Mouse (Mus musculus) forebrain, embryonic 15.5 days (tissue): ENCODE results near the gene Gm49405. TPM values are rescaled to one million over a fixed set of nuclear protein-coding genes. Genes with fewer than 3 reads are reported as not detected.
"Not testable (repeated sequence)": the region's sequence is repeated elsewhere in the genome, so short reads cannot be mapped to it uniquely, and the experiment has no call there.

ENCODE experiments used
- ATAC-seq: fragments of 200-750 bp; cut with Nextera tagmentation; replicated peaks from 2 replicates; pipeline ENCODE4 v1.8.0; 2017; ENCODE audit warnings: mild to moderate bottlenecking, moderate TSS enrichment, moderate library complexity
- H3K27ac ChIP-seq: fragments of 300-500 bp; sonication (generic); replicated peaks from 2 replicates; pipeline ENCODE4 v1.5.1; 2015; ENCODE audit warnings: mild to moderate bottlenecking, inconsistent platforms
- H3K27me3 ChIP-seq: fragments of 300-500 bp; sonication (generic); 2 replicates; pipeline ENCODE4 v1.6.1; 2015; ENCODE audit warnings: inconsistent platforms
- H3K36me3 ChIP-seq: fragments of 300-500 bp; sonication (generic); 2 replicates; pipeline ENCODE4 v1.6.1; 2015; ENCODE audit warnings: mild to moderate bottlenecking, inconsistent platforms
- H3K4me1 ChIP-seq: fragments of 300-500 bp; sonication (generic); 2 replicates; pipeline ENCODE4 v1.6.1; 2015; ENCODE audit warnings: inconsistent platforms
- H3K4me2 ChIP-seq: fragments of 300-500 bp; sonication (generic); replicated peaks from 2 replicates; pipeline ENCODE4 v1.6.1; 2015; ENCODE audit warnings: mild to moderate bottlenecking, inconsistent platforms
- H3K4me3 ChIP-seq: fragments of 300-500 bp; sonication (generic); 2 replicates; pipeline ENCODE4 v1.5.1; 2015; ENCODE audit warnings: mild to moderate bottlenecking, inconsistent platforms
- H3K9ac ChIP-seq: fragments of 300-500 bp; sonication (generic); replicated peaks from 2 replicates; pipeline ENCODE4 v1.6.1; 2015; ENCODE audit warnings: mild to moderate bottlenecking, inconsistent platforms
- H3K9me3 ChIP-seq: fragments of 300-500 bp; sonication (generic); 2 replicates; pipeline ENCODE4 v1.6.1; 2016; ENCODE audit warnings: inconsistent platforms
- WGBS: fragments of 180-500 bp; shearing (Covaris S2); methylation state at CpG from one replicate; pipeline ENCODE4 v1.1.7; 2015; ENCODE audit warnings: mixed read lengths; 5-methylcytosine and 5-hydroxymethylcytosine counted together
- polyA plus RNA-seq: library from polyadenylated mRNA; unstranded; fragments of >200 nt; fragmentation: Nextera tagmentation; extraction: Ambion mirVana; gene quantifications from 2 replicates; pipeline ENCODE4 v1.2.1, GENCODE M21; 2015

The Gm49405 gene
- polyA plus RNA-seq, 1 experiment from 2014 or later: 6.8 TPM

DNA sequence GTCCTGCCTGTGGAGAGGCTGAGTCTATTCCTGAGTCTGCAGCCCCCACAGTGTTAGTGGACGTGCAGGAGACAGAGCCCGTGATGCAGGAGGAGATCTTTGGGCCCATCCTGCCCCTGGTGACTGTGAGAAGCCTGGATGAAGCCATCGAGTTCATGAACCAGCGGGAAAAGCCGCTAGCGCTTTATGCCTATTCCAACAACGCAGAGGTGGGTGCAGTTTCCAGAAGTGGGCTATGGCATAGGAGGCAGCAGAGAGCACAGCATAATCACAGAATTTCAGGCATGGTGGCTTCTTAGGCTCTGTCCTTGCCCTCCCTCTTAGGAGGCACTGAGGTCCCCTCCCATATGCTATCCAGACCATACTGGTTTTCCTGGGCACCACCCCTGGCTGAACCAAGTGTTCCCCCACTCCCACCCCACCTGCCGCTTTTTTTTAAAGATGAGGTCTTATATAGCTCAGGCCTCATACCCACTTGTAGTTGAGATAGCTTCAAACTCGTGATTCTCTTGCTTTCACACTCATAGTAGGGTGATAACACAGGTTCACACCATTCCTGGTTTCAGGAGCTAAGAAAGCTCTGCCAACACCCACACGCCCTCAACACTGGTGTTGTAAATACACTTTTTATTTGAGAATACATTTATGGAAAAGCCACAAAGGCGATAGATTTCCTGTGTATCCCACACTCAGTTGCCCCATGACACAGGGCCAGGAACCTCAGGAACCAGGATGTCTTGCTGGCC, 33.9 kb upstream of the Gm49405 start:
- 66% methylated on average over 11 of the region's 11 CpGs for WGBS
- Histone ChIP-seq H3K4me3 (no peak overlapping the region), H3K9me3 (no peaks in the 10 kb centered on the region), H3K4me2 (no peak overlapping the region), H3K27ac (no peak overlapping the region), H3K27me3 (no peaks in the 10 kb centered on the region), H3K9ac (no peak overlapping the region), H3K4me1 (peaks cover 2% of the 10 kb centered on the region; the same call in 1 of the 2 replicates), H3K36me3 (no peaks in the 10 kb centered on the region)
- no peak for ATAC-seq

DNA sequence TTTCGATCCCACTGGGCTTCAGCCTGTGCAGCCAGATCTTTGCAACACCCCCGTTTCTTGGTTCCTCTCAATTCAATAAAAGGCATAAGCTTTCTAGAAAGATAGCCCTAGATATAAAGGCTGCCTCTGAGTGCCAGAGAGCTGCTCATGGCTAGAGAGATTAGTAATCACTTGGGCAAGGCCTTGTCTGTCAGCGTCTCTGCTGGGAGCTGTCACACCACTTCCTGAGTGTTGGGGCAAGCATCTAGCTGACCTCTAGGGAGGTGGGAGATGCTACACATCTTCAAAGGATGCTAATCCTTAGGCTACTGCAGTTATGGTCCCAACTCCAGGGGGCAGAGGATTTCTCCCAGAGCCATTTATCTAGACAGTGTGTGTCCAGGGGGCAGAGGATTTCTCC, 33.2 kb upstream of the Gm49405 start:
- Histone ChIP-seq H3K4me2 (no peak overlapping the region), H3K27me3 (no peaks in the 10 kb centered on the region), H3K27ac (no peak overlapping the region), H3K4me1 (no peaks in the 10 kb centered on the region), H3K9ac (no peak overlapping the region), H3K36me3 (no peaks in the 10 kb centered on the region), H3K9me3 (no peaks in the 10 kb centered on the region), H3K4me3 (no peak overlapping the region)
- 72% methylated on average over 3 of the region's 3 CpGs for WGBS
- ATAC-seq: no peak

DNA sequence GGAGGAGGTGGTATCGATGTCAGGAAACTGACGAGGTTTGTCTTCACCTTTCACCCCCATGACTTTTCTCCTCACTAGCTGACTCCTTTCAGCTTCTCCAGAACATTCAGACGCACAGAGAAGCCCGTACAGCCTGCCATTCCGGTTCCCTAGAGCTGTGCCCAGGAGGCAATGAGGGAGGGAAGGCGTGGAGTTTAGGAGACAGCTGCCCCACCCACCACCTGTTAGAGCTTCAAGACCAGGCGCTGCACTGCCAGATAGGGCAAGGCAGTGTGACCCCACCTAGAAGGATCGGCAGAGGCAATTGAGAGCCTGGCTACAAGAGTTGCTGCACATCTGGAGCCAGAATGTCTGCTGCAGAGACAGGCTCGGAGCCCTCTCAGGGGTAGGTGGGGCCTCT, 28.2 kb upstream of the Gm49405 start, which contains the start of gene Aldh3b2:
Gene Aldh3b2, plus strand, starts transcription at position 100 of the 400 bp plus-strand sequence.
- no peaks in the 10 kb centered on the region for H3K4me1 ChIP-seq
- no peaks in the 10 kb centered on the region for H3K9me3 ChIP-seq
- H3K36me3 ChIP-seq: no peaks in the 10 kb centered on the region
- no peaks in the 10 kb centered on the region for H3K27me3 ChIP-seq
- no peak within 1 kb of the TSS for H3K27ac ChIP-seq
- H3K9ac ChIP-seq: no peak within 1 kb of the TSS
- no peak for ATAC-seq
- no peak within 1 kb of the TSS for H3K4me3 ChIP-seq
- WGBS: 58% methylated on average over 9 of the region's 9 CpGs
- H3K4me2 ChIP-seq: no peak within 1 kb of the TSS

DNA sequence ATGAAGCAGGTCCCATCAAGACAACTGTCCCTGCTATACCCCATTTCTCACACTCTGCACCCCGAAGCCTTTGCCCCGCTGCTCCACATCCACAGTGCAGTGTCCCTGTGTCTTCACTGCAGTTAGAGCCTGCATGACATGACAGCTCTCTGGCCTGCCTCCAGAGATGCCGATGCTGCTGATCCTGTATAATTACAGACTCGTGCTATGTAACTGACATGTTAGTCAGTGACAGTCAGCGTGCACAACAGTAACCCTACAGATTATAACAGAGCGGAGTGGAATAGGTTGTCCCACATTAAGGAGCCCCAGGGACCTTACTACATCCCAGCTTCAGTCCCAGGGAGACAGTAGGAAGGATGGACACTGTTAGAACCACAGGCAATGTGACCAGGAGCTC, 25.8 kb upstream of the Gm49405 start:
- WGBS: 63% methylated on average over 6 of the region's 6 CpGs
- ATAC-seq: peak; percentile 41; the same call in 1 of the 2 replicates
- not testable (repeated sequence) for H3K4me3 ChIP-seq, H3K4me1 ChIP-seq, H3K27me3 ChIP-seq, H3K4me2 ChIP-seq, H3K9me3 ChIP-seq, H3K9ac ChIP-seq, H3K36me3 ChIP-seq
- 0 out of 2 replicates have a peak overlapping the region, but pooled peaks have one; percentile 19 for H3K27ac ChIP-seq

DNA sequence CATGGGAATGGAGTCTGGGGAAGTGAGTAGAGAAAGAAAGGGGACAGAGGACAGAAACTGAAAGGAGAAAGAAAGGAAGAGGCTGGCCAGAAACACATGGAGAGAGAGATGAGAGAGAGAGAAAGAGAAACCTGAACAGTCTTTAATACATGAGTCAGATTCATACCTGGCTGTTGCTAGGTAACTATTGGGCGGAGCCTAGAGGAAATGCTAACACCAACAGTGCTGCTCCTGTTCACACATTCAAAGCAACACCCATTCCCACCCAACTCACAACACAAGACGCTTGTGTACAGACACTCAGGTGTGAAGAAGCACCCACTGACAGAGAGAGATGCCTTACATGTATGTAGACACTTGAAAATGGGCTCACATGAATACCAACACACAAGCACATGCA, 24.6 kb upstream of the Gm49405 start:
- Histone ChIP-seq H3K9me3 (no peaks in the 10 kb centered on the region), H3K27ac (no peak overlapping the region), H3K4me3 (no peak overlapping the region), H3K27me3 (no peaks in the 10 kb centered on the region), H3K9ac (no peak overlapping the region), H3K4me2 (no peak overlapping the region), H3K4me1 (0 out of 2 replicates have a peak, but pooled peaks cover 3% of the 10 kb centered on the region), H3K36me3 (no peaks in the 10 kb centered on the region)
- no peak for ATAC-seq
- WGBS: 85% methylated on average over 2 of the region's 2 CpGs

DNA sequence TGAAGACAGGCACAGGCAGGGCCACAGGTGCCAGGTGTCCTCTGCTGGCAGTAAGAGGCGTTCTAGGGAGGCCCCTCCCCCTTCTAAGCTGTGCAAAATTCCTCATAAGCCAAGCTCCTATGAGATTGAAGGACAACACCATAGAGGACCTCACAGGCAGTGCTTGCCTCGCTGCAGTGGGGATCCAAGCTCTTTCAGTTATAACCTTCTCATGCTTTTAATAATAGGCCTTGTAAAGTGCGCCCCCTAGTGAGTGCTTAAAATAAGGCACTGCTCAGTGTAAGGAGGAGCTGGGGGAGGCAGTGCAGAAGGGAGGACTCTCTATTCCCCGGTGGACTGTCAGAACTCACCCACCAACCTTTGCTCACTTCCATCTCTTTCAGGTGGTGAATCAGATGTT, 20.1 kb upstream of the Gm49405 start:
- H3K36me3 ChIP-seq: no peaks in the 10 kb centered on the region
- H3K9ac ChIP-seq: no peak overlapping the region
- H3K4me1 ChIP-seq: 0 out of 2 replicates have a peak, but pooled peaks cover 3% of the 10 kb centered on the region
- no peak overlapping the region for H3K4me3 ChIP-seq
- 11% methylated on average over 4 of the region's 4 CpGs for WGBS
- peak; percentile 87 for ATAC-seq
- no peak overlapping the region for H3K27ac ChIP-seq
- H3K27me3 ChIP-seq: no peaks in the 10 kb centered on the region
- no peak overlapping the region for H3K4me2 ChIP-seq
- no peaks in the 10 kb centered on the region for H3K9me3 ChIP-seq

DNA sequence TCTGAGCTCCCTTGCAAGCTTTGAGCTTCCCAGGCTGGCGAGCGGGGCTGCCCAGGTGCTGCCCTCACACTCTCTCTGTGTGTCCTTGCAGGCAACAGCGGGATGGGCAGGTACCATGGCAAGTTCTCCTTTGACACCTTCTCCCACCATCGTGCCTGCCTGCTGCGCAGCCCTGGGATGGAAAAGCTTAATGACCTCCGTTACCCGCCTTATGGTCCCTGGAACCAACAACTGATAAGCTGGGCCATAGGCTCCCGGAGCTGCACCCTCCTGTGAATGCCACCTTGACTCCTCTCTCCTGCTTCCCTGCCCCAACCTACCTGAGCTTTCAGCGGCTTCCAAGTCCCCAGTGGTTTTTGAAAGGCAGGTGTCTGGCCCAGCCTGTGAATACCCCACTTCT, 19.5 kb upstream of the Gm49405 start:
- no peak for ATAC-seq
- no peak overlapping the region for H3K4me2 ChIP-seq
- no peaks in the 10 kb centered on the region for H3K9me3 ChIP-seq
- H3K4me1 ChIP-seq: 0 out of 2 replicates have a peak, but pooled peaks cover 3% of the 10 kb centered on the region
- no peak overlapping the region for H3K4me3 ChIP-seq
- H3K27me3 ChIP-seq: no peaks in the 10 kb centered on the region
- WGBS: 78% methylated on average over 9 of the region's 9 CpGs
- no peaks in the 10 kb centered on the region for H3K36me3 ChIP-seq
- H3K9ac ChIP-seq: no peak overlapping the region
- no peak overlapping the region for H3K27ac ChIP-seq

DNA sequence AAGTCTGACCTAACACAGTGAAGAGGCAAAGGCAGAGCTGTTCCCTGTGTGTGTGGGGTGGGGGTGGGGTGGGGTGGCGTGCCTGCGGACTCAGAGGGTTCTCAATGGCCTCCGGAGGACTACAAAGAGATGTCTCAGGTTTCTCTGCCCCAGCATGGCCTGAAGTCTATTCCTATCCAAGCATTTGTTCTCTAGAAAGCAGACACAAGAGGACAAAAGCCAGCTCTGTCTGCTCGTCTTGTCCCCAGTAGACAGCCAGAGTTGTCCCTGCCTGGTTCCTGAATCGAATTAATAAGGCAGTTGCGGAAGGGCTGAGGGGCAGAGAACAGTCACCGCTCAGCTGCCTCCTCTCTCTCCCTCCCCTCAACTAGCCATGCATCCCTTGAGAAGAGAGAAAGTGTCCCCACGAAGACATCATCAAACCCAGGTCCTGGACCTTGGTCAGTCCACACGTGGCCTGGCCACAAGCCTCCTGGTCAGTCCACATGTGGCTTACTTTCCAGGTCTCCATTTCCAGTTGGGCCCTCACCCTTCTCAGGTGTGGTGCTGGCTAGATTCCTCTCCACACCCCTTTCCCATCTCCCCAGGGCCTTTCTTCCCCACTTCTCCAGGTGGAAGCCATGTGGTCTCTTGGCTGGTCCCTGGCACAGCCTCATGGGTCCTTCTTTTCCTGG, 16.8 kb upstream of the Gm49405 start:
- 34% methylated on average over 9 of the region's 9 CpGs for WGBS
- no peak for ATAC-seq

DNA sequence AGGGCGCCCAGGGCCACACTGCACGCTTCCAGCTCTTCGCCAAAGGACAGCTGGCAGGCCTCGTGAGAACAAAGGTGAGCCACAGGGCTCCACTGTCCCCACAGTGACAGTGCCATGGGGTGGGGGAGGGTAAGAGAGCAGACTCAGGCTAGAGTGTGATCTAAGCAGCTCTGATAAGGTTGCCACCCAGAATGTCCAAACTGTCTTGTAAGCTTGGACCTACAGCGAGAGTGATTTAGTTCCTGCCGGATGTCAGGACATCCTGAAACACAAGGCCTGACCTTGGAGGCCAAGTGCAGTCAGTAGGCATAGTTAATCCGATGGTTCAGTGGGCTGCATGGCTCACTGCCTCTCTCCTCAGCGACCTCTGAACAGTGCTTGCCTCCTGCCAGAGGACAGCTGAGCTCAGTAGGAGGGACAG, 15.2 kb upstream of the Gm49405 start:
- H3K4me1 ChIP-seq: 0 out of 2 replicates have a peak, but pooled peaks cover under 1% of the 10 kb centered on the region
- no peaks in the 10 kb centered on the region for H3K9me3 ChIP-seq
- no peak overlapping the region for H3K27ac ChIP-seq
- H3K4me2 ChIP-seq: no peak overlapping the region
- no peak for ATAC-seq
- H3K27me3 ChIP-seq: no peaks in the 10 kb centered on the region
- no peak overlapping the region for H3K9ac ChIP-seq
- no peak overlapping the region for H3K4me3 ChIP-seq
- 37% methylated on average over 8 of the region's 8 CpGs for WGBS
- no peaks in the 10 kb centered on the region for H3K36me3 ChIP-seq

More for the DNA sequence above, 16.8 kb upstream of the Gm49405 start:
- H3K36me3 ChIP-seq: no peaks in the 10 kb centered on the region
- H3K27ac ChIP-seq: no peak overlapping the region
- no peak overlapping the region for H3K4me3 ChIP-seq
- no peak overlapping the region for H3K9ac ChIP-seq
- no peaks in the 10 kb centered on the region for H3K9me3 ChIP-seq
- H3K27me3 ChIP-seq: no peaks in the 10 kb centered on the region
- H3K4me2 ChIP-seq: no peak overlapping the region
- 0 out of 2 replicates have a peak, but pooled peaks cover 3% of the 10 kb centered on the region for H3K4me1 ChIP-seq

DNA sequence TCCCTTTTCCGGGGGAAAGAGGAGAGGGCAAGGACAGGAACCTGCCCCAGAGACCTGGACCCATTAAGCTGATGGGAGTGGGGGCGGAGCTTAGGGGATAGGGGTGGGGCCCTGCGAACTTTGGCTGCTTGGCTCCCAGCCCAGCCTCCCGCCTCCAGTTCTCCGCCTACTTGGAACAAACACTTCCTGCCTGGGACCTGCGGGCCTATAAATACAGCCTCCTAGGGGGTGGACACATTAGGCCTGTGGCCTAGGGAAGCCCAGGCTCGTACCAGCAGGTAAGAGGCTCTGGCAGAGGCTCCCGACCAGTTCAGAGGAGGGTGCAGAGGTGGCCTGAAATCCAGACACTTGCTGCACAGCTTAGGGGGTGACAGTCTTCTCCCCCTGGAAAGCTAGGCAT, 14.1 kb upstream of the Gm49405 start, which contains the start of gene Acy3:
Gene Acy3, plus strand, starts transcription at position 237 of the 400 bp plus-strand sequence.
- Histone ChIP-seq H3K27ac (no peak within 1 kb of the TSS), H3K4me3 (no peak within 1 kb of the TSS), H3K36me3 (no peaks in the 10 kb centered on the region), H3K4me2 (no peak within 1 kb of the TSS), H3K9ac (no peak within 1 kb of the TSS), H3K9me3 (no peaks in the 10 kb centered on the region), H3K27me3 (no peaks in the 10 kb centered on the region), H3K4me1 (no peaks in the 10 kb centered on the region)
- no peak for ATAC-seq
- WGBS: 13% methylated on average over 8 of the region's 8 CpGs

DNA sequence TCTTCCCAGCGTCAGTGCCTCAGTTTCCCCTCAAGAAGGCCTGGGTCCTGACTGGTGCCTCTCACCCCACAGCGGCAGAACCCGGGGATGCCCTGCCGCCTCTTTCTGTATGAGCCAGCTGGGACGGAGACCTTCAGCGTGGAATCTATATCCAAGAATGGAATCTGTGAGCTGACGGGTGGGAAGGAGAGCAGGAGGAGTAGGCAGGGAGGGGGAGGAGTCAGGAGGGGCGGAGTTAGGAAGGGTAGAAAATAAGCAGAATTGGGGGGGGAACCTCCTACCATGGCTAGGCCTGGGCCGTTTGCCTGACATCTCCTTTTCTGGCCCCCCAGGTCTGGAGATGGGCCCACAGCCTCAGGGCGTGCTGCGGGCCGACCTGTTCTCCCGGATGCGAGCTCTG, 12.4 kb upstream of the Gm49405 start:
- H3K4me3 ChIP-seq: no peak overlapping the region
- no peaks in the 10 kb centered on the region for H3K27me3 ChIP-seq
- no peak overlapping the region for H3K9ac ChIP-seq
- no peaks in the 10 kb centered on the region for H3K36me3 ChIP-seq
- no peak overlapping the region for H3K27ac ChIP-seq
- no peaks in the 10 kb centered on the region for H3K9me3 ChIP-seq
- no peak for ATAC-seq
- 89% methylated on average over 14 of the region's 14 CpGs for WGBS
- H3K4me2 ChIP-seq: no peak overlapping the region
- no peaks in the 10 kb centered on the region for H3K4me1 ChIP-seq

DNA sequence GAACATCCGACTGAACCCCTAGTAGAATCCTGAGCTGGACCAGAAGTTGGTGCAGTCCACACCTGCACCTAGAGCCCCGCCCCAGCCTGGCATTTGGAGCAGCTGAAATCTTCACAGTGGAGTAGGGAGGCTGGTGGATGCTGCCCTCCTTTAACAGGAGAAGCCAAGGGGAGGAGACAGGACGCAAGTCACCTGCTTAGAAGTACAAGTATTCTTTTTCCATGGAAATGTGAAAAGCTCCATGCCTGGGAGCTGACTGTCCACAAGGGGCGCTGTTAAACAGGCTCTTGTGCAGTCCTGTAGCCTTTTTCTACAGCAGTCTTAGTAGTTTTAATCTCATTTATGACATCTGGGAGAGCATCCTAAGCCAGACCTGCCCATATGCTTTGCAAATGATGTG, 11.7 kb upstream of the Gm49405 start:
- H3K27me3 ChIP-seq: no peaks in the 10 kb centered on the region
- H3K27ac ChIP-seq: no peak overlapping the region
- H3K4me2 ChIP-seq: no peak overlapping the region
- no peaks in the 10 kb centered on the region for H3K4me1 ChIP-seq
- no peak overlapping the region for H3K4me3 ChIP-seq
- no peak overlapping the region for H3K9ac ChIP-seq
- H3K9me3 ChIP-seq: no peaks in the 10 kb centered on the region
- WGBS: 95% methylated on average over 4 of the region's 4 CpGs
- H3K36me3 ChIP-seq: no peaks in the 10 kb centered on the region
- no peak for ATAC-seq
